Mouse (Mus musculus) MEL (cell line): Measurements from ENCODE around the gene Als2. TPM values are rescaled to one million over a fixed set of nuclear protein-coding genes. Genes with fewer than 3 reads are reported as not detected.

Source experiments
- DNase-seq: peaks from one replicate; pipeline ENCODE4 v3.0.0; 2011; ENCODE audit warnings: low read depth, low spot score
- H3K27ac ChIP-seq: 2 replicates; pipeline ENCODE4 v1.5.1; 2012; ENCODE audit warnings: low read depth, mild to moderate bottlenecking, control low read depth, low read length, moderate library complexity; ENCODE audit not compliant: control insufficient read depth
- H3K27me3 ChIP-seq, 2 experiments: fragments of 150-350 bp in 1 of 2; sonication (generic) in 1 of 2; 2 replicates each; pipeline ENCODE4 v1.6.1; 2012; ENCODE audit warnings: low read length in 2 of 2, mild to moderate bottlenecking in 2 of 2, improper control_type of control experiment in 1 of 2, moderate library complexity in 1 of 2; ENCODE audit not compliant: insufficient read depth in 2 of 2, control insufficient read depth in 1 of 2
- H3K36me3 ChIP-seq, 2 experiments: 2 replicates each; pipeline ENCODE4 v1.6.1; 2012 to 2014; ENCODE audit warnings: low read length in 2 of 2, improper control_type of control experiment in 1 of 2, inconsistent platforms in 1 of 2, mild to moderate bottlenecking in 1 of 2; ENCODE audit not compliant: insufficient read depth in 2 of 2, control insufficient read depth in 1 of 2
- H3K4me1 ChIP-seq, 2 experiments: fragments of 150-350 bp in 1 of 2; sonication (generic) in 1 of 2; 2 replicates each; pipeline ENCODE4 v1.6.1; 2012; ENCODE audit warnings: low read length in 2 of 2, improper control_type of control experiment in 1 of 2, mild to moderate bottlenecking in 1 of 2; ENCODE audit not compliant: insufficient read depth in 2 of 2, control insufficient read depth in 1 of 2
- H3K4me3 ChIP-seq, 2 experiments: fragments of 150-350 bp in 1 of 2; sonication (generic) in 1 of 2; 2 replicates each; pipeline ENCODE4 v1.5.1; 2012; ENCODE audit warnings: low read depth in 2 of 2, low read length in 2 of 2, mild to moderate bottlenecking in 2 of 2, moderate library complexity in 2 of 2, control low read depth in 1 of 2, improper control_type of control experiment in 1 of 2; ENCODE audit not compliant: control insufficient read depth in 1 of 2, insufficient read depth in 1 of 2
- H3K79me2 ChIP-seq: 2 replicates; pipeline ENCODE4 v1.6.1; 2012; ENCODE audit warnings: mild to moderate bottlenecking, low read length, moderate library complexity; ENCODE audit not compliant: control insufficient read depth, poor library complexity, insufficient read depth
- H3K9ac ChIP-seq: 2 replicates; pipeline ENCODE4 v1.6.1; 2012; ENCODE audit warnings: low read depth, mild to moderate bottlenecking, control low read depth, low read length, moderate library complexity; ENCODE audit not compliant: control insufficient read depth, poor library complexity, severe bottlenecking
- H3K9me3 ChIP-seq: fragments of 150-350 bp; sonication (generic); replicated peaks from 2 replicates; pipeline ENCODE4 v1.6.1; 2012; ENCODE audit warnings: mild to moderate bottlenecking, low read length, improper control_type of control experiment, moderate library complexity; ENCODE audit not compliant: insufficient read depth
- CHD1 ChIP-seq: IDR thresholded peaks from 2 replicates; pipeline ENCODE4 v1.6.1; 2012; ENCODE audit warnings: low read depth, mild to moderate bottlenecking, inconsistent platforms, low read length, improper control_type of control experiment
- CHD2 ChIP-seq: IDR thresholded peaks from 2 replicates; pipeline ENCODE4 v1.6.1; 2011; ENCODE audit warnings: low read length, improper control_type of control experiment
- CTCF ChIP-seq, 3 experiments: IDR thresholded peaks in 2 of 3; conservative IDR thresholded peaks in 1 of 3; 2 replicates each; pipeline ENCODE4 v1.5.1; 2011 to 2012; ENCODE audit warnings: low read length in 3 of 3, low read depth in 2 of 3, mild to moderate bottlenecking in 2 of 3, improper control_type of control experiment in 1 of 3, inconsistent platforms in 1 of 3, mixed read lengths in 1 of 3, moderate library complexity in 1 of 3; ENCODE audit not compliant: control insufficient read depth in 1 of 3, insufficient read depth in 1 of 3, poor library complexity in 1 of 3, severe bottlenecking in 1 of 3
- E2F4 ChIP-seq: IDR thresholded peaks from 2 replicates; pipeline ENCODE4 v1.6.1; 2011; ENCODE audit warnings: low read depth, low read length, improper control_type of control experiment, borderline replicate concordance
- ELF1 ChIP-seq: IDR thresholded peaks from 2 replicates; pipeline ENCODE4 v1.6.1; 2014; ENCODE audit warnings: low read depth, mild to moderate bottlenecking, inconsistent platforms, low read length, improper control_type of control experiment, moderate library complexity
- ETS1 ChIP-seq: IDR thresholded peaks from 2 replicates; pipeline ENCODE4 v1.6.1; 2012; ENCODE audit warnings: low read depth, mild to moderate bottlenecking, inconsistent platforms, low read length, improper control_type of control experiment, moderate library complexity
- GABPA ChIP-seq: IDR thresholded peaks from 2 replicates; pipeline ENCODE4 v1.6.1; 2012; ENCODE audit warnings: low read depth, mild to moderate bottlenecking, inconsistent platforms, low read length, improper control_type of control experiment, moderate library complexity
- GATA1 ChIP-seq: IDR thresholded peaks from 2 replicates; pipeline ENCODE4 v1.6.1; 2011; ENCODE audit warnings: low read depth, low read length, improper control_type of control experiment
- HCFC1 ChIP-seq: IDR thresholded peaks from 2 replicates; pipeline ENCODE4 v1.6.1; 2012; ENCODE audit warnings: low read depth, mild to moderate bottlenecking, inconsistent platforms, low read length, improper control_type of control experiment, moderate library complexity
- KAT2A ChIP-seq: conservative IDR thresholded peaks from 2 replicates; pipeline ENCODE4 v1.6.1; 2012; ENCODE audit warnings: low read depth, low read length, improper control_type of control experiment, inconsistent platforms
- MAFK ChIP-seq: IDR thresholded peaks from 2 replicates; pipeline ENCODE4 v1.6.1; 2011; ENCODE audit warnings: low read depth, mild to moderate bottlenecking, low read length, improper control_type of control experiment, borderline replicate concordance
- MAX ChIP-seq: IDR thresholded peaks from 2 replicates; pipeline ENCODE4 v1.6.1; 2011; ENCODE audit warnings: low read length, improper control_type of control experiment
- MXI1 ChIP-seq: IDR thresholded peaks from 2 replicates; pipeline ENCODE4 v1.6.1; 2011; ENCODE audit warnings: mild to moderate bottlenecking, low read depth, low read length, improper control_type of control experiment
- MYC ChIP-seq: IDR thresholded peaks from 2 replicates; pipeline ENCODE4 v1.6.1; 2011; ENCODE audit warnings: low read depth, mild to moderate bottlenecking, low read length, improper control_type of control experiment, moderate library complexity
- POLR2A ChIP-seq, 2 experiments: IDR thresholded peaks; 2 replicates each; pipeline ENCODE4 v1.6.1; 2011 to 2012; ENCODE audit warnings: low read length in 2 of 2, mild to moderate bottlenecking in 2 of 2, control low read depth in 1 of 2, improper control_type of control experiment in 1 of 2, low read depth in 1 of 2, moderate library complexity in 1 of 2; ENCODE audit not compliant: control insufficient read depth in 1 of 2, insufficient read depth in 1 of 2, poor library complexity in 1 of 2
- POLR2AphosphoS2 ChIP-seq: IDR thresholded peaks from 2 replicates; pipeline ENCODE4 v1.6.1; 2011; ENCODE audit warnings: low read length, improper control_type of control experiment
- POLR2AphosphoS5 ChIP-seq: IDR thresholded peaks from 2 replicates; pipeline ENCODE4 v1.6.1; 2012; ENCODE audit warnings: low read depth, borderline replicate concordance, mild to moderate bottlenecking, inconsistent platforms, low read length, moderate library complexity, mixed read lengths
- SMC3 ChIP-seq: IDR thresholded peaks from 2 replicates; pipeline ENCODE4 v1.6.1; 2011; ENCODE audit warnings: low read depth, low read length, improper control_type of control experiment
- TBP ChIP-seq: IDR thresholded peaks from 2 replicates; pipeline ENCODE4 v1.8.0; 2011; ENCODE audit warnings: low read depth, low read length, improper control_type of control experiment
- UBTF ChIP-seq: IDR thresholded peaks from 2 replicates; pipeline ENCODE4 v1.6.1; 2012; ENCODE audit warnings: low read depth, mild to moderate bottlenecking, inconsistent platforms, low read length, improper control_type of control experiment, moderate library complexity, borderline replicate concordance; ENCODE audit not compliant: insufficient read depth
- USF1 ChIP-seq: IDR thresholded peaks from 2 replicates; pipeline ENCODE4 v1.6.1; 2014; ENCODE audit warnings: low read depth, mild to moderate bottlenecking, inconsistent platforms, low read length, improper control_type of control experiment, moderate library complexity
- USF2 ChIP-seq, 2 experiments: IDR thresholded peaks; 2 replicates each; pipeline ENCODE4 v1.6.1; 2011 to 2012; ENCODE audit warnings: improper control_type of control experiment in 2 of 2, low read length in 2 of 2, borderline replicate concordance in 1 of 2, inconsistent platforms in 1 of 2, low read depth in 1 of 2, mild to moderate bottlenecking in 1 of 2; ENCODE audit not compliant: insufficient read depth in 1 of 2
- ZMIZ1 ChIP-seq: IDR thresholded peaks from 2 replicates; pipeline ENCODE4 v1.6.1; 2012; ENCODE audit warnings: low read depth, mild to moderate bottlenecking, inconsistent platforms, low read length, improper control_type of control experiment, moderate library complexity
- ZNF384 ChIP-seq: IDR thresholded peaks from 2 replicates; pipeline ENCODE4 v1.6.1; 2012; ENCODE audit warnings: low read depth, mild to moderate bottlenecking, inconsistent platforms, low read length, improper control_type of control experiment
- polyA plus RNA-seq, 2 experiments: library from polyadenylated mRNA; stranded (reverse) in 1 of 2; unstranded in 1 of 2; fragments of >175 nt in 1 of 2; fragments of >200 nt in 1 of 2; gene quantifications; 2 replicates each; pipeline versions ENCODE4 v1.2.1 to v1.2.4; 2012; ENCODE audit warnings: low replicate concordance in 2 of 2, low read depth in 1 of 2; ENCODE audit not compliant: insufficient read length in 2 of 2, insufficient read depth in 1 of 2, missing spikeins in 1 of 2
- total RNA-seq: library from RNA; depleted of rRNA; stranded (reverse); fragments of 300-350 nt; gene quantifications from 2 replicates; pipeline ENCODE4 v1.2.3, GENCODE M21; 2012

Gene Als2
- total and polyA plus RNA-seq, 3 experiments = 7.4 to 8.5 TPM; not detected in 1

DNA sequence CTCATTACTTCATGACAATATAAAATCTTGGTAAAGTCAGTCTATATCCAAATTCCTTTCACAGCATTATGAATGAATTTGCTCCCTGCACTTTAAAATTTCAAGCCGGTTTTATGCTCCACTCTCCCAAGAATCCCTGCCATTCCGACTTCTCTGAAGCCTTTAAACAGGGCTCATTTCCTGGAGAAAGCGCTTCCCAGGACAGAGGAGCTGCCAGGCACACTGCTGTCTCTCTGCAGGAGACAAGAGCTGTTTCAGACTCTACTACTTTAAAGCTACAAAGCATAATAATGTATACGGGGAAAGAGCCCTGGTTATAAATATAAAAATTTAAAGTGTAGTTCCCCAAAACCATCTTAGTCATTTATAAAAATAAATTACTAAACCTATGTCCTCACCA, 7.8 kb downstream of the Als2 start:
- H3K4me3 ChIP-seq = no peak overlapping the region
- H3K9me3 ChIP-seq = no peaks in the 10 kb centered on the region
- TF ChIP-seq TBP (no peak), MXI1 (no peak), POLR2A (IDR thresholded peaks at IDR 0.05; ENCODE audit: control insufficient read depth in 1 of 2, insufficient read depth in 1 of 2, low read depth in 1 of 2, low read length in 2 of 2, poor library complexity in 1 of 2) (no peak), GABPA (no peak), CHD1 (no peak), ZMIZ1 (no peak), USF1 (no peak)
- H3K9ac ChIP-seq = no peak overlapping the region
- no peaks in the 10 kb centered on the region for H3K36me3 ChIP-seq
- no peaks in the 10 kb centered on the region for H3K79me2 ChIP-seq
- no peaks in the 10 kb centered on the region for H3K4me1 ChIP-seq
- DNase-seq = no peak
- H3K27ac ChIP-seq = no peak overlapping the region
- no peaks in the 10 kb centered on the region for H3K27me3 ChIP-seq

DNA sequence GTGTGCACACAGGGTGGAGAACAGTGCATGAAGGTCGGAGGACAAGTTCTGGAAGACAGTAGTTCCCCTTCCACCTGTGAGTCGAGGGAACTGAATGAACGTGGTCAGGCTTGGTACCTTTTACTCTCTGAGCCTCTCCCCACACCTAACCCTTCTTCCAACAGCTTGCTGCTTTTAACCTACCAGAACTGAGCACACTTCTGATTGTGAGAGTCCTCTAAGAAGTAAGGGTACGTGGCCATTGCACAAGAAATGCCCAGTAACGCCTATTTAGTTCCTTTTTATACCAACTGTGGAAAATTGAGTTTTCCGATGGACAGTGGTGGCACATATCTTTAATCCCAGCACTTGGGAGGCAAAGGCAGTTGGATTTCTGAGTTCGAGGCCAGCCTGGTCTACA, 8.5 kb downstream of the Als2 start:
- H3K27me3 ChIP-seq = no peaks in the 10 kb centered on the region
- no peak overlapping the region for H3K9ac ChIP-seq
- no peak overlapping the region for H3K4me3 ChIP-seq
- no peaks in the 10 kb centered on the region for H3K36me3 ChIP-seq
- H3K79me2 ChIP-seq = no peaks in the 10 kb centered on the region
- no peaks in the 10 kb centered on the region for H3K4me1 ChIP-seq
- TF ChIP-seq USF1 = no peak
- TF ChIP-seq ELF1 = no peak
- TF ChIP-seq POLR2AphosphoS2 = no peak
- no peak for TF ChIP-seq MXI1
- TF ChIP-seq ZMIZ1 = no peak
- no peak for TF ChIP-seq UBTF
- TF ChIP-seq USF2 (IDR thresholded peaks at IDR 0.05; ENCODE audit: borderline replicate concordance in 1 of 2, insufficient read depth in 1 of 2, low read depth in 1 of 2, low read length in 2 of 2) = no peak
- TF ChIP-seq HCFC1 = no peak
- no peak for DNase-seq
- H3K27ac ChIP-seq = no peak overlapping the region
- no peaks in the 10 kb centered on the region for H3K9me3 ChIP-seq

- H3K36me3 ChIP-seq = no peaks in the 10 kb centered on the region; a peak in 1 of 4 replicates
- no peaks in the 10 kb centered on the region for H3K27me3 ChIP-seq
- no peak overlapping the region for H3K4me3 ChIP-seq
- H3K79me2 ChIP-seq = no peaks in the 10 kb centered on the region
- H3K9me3 ChIP-seq = no peaks in the 10 kb centered on the region
- no peaks in the 10 kb centered on the region for H3K4me1 ChIP-seq
- H3K27ac ChIP-seq = no peak overlapping the region
- no peak overlapping the region for H3K9ac ChIP-seq
- DNase-seq = no peak
- no peak for TF ChIP-seq ETS1
- no peak for TF ChIP-seq MYC
- TF ChIP-seq HCFC1 = no peak
- no peak for TF ChIP-seq POLR2AphosphoS5
- TF ChIP-seq UBTF = no peak
- TF ChIP-seq MAFK = no peak
- no peak for TF ChIP-seq CTCF (IDR thresholded peaks at IDR 0.05 in 2 of 3, conservative IDR thresholded peaks at IDR 0.05 in 1 of 3; ENCODE audit: control insufficient read depth in 1 of 3, insufficient read depth in 1 of 3, low read depth in 2 of 3, low read length in 3 of 3, poor library complexity in 1 of 3, severe bottlenecking in 1 of 3)
- TF ChIP-seq USF2 (IDR thresholded peaks at IDR 0.05; ENCODE audit: borderline replicate concordance in 1 of 2, insufficient read depth in 1 of 2, low read depth in 1 of 2, low read length in 2 of 2) = no peak
- no peak for TF ChIP-seq ZMIZ1
- TF ChIP-seq KAT2A = no peak
- no peak for TF ChIP-seq SMC3
- TF ChIP-seq E2F4 = no peak
- no peak for TF ChIP-seq POLR2AphosphoS2
- TF ChIP-seq MAX = no peak
- no peak for TF ChIP-seq ZNF384
- no peak for TF ChIP-seq CHD2
- no peak for TF ChIP-seq GATA1
Measured at GRCm38 (mm10) chr1:59222101-59222825, 14.8 kb downstream of the Als2 start.
